Mouse (Mus musculus): Measurements from ENCODE around the gene Rhob.

Rhob gene

GRCm38 (mm10) chr12:8506954-8507707, 7.3 kb upstream of the Rhob start:
- DNase-seq (ENCODE audit: low read depth, low spot score), result no peak

- DNase-seq (ENCODE audit: low read depth, low spot score), result no peak
Measured at GRCm38 (mm10) chr12:8504131-8504530, 4.3 kb upstream of the Rhob start.

GRCm38 (mm10) chr12:8502546-8502945, 2.7 kb upstream of the Rhob start:
- peak; percentile 78 for DNase-seq (ENCODE audit: low read depth, low spot score)

- DNase-seq (ENCODE audit: low read depth, low spot score), result peak; percentile 28
Measured at GRCm38 (mm10) chr12:8501571-8502305, 1.9 kb upstream of the Rhob start.

GRCm38 (mm10) chr12:8500597-8501570, 1.1 kb upstream of the Rhob start:
- peak; percentile 15 for DNase-seq (ENCODE audit: low read depth, low spot score)

- DNase-seq (ENCODE audit: low read depth, low spot score), result peak; percentile 54
Measured at GRCm38 (mm10) chr12:8499001-8499870, 573 bp downstream of the Rhob start.

GRCm38 (mm10) chr12:8498591-8499000, 1.2 kb downstream of the Rhob start:
- no peak for DNase-seq (ENCODE audit: low read depth, low spot score)

GRCm38 (mm10) chr12:8498148-8498571, 1.6 kb downstream of the Rhob start:
- no peak for DNase-seq (ENCODE audit: low read depth, low spot score)

GRCm38 (mm10) chr12:8497314-8497706, 2.5 kb downstream of the Rhob start:
- DNase-seq (ENCODE audit: low read depth, low spot score), result no peak

GRCm38 (mm10) chr12:8496679-8497313, 3.0 kb downstream of the Rhob start:
- no peak for DNase-seq (ENCODE audit: low read depth, low spot score)

- DNase-seq (ENCODE audit: low read depth, low spot score), result peak; percentile 57
Measured at GRCm38 (mm10) chr12:8495881-8496678, 3.7 kb downstream of the Rhob start.

- DNase-seq (ENCODE audit: low read depth, low spot score), result no peak
Measured at GRCm38 (mm10) chr12:8494675-8495074, 5.1 kb downstream of the Rhob start.

GRCm38 (mm10) chr12:8493386-8493785, 6.4 kb downstream of the Rhob start:
- no peak for DNase-seq (ENCODE audit: low read depth, low spot score)

- no peak for DNase-seq (ENCODE audit: low read depth, low spot score)
Measured at GRCm38 (mm10) chr12:8489098-8489497, 10.7 kb downstream of the Rhob start.

GRCm38 (mm10) chr12:8488652-8488980, 11.2 kb downstream of the Rhob start:
- no peak for DNase-seq (ENCODE audit: low read depth, low spot score)

- no peak for DNase-seq (ENCODE audit: low read depth, low spot score)
Measured at GRCm38 (mm10) chr12:8487959-8488651, 11.7 kb downstream of the Rhob start.

GRCm38 (mm10) chr12:8487281-8487680, 12.5 kb downstream of the Rhob start:
- DNase-seq (ENCODE audit: low read depth, low spot score), result no peak

- DNase-seq (ENCODE audit: low read depth, low spot score), result no peak
Measured at GRCm38 (mm10) chr12:8485247-8485646, 14.6 kb downstream of the Rhob start.

GRCm38 (mm10) chr12:8482169-8482568, 17.6 kb downstream of the Rhob start:
- DNase-seq (ENCODE audit: low read depth, low spot score), result no peak

Measured in CD4-positive helper T cell, adult 2 months (primary cell).